Mouse (Mus musculus) E14TG2a.4 (cell line): ENCODE data around the gene Rpl9-ps6.

Source experiments
- H3K27me3 ChIP-seq: 2 replicates; pipeline ENCODE4 v1.6.1; 2014; ENCODE audit warnings: low read length, control low read depth; ENCODE audit not compliant: insufficient read depth
- H3K36me3 ChIP-seq: 2 replicates; pipeline ENCODE4 v1.6.1; 2014; ENCODE audit warnings: low read length, control low read depth; ENCODE audit not compliant: insufficient read depth
- H3K4me1 ChIP-seq: replicated peaks from 2 replicates; pipeline ENCODE4 v1.6.1; 2014; ENCODE audit warnings: low read depth, low read length, control low read depth
- H3K4me3 ChIP-seq: replicated peaks from 2 replicates; pipeline ENCODE4 v1.5.1; 2014; ENCODE audit warnings: mild to moderate bottlenecking, low read length
- H3K9me3 ChIP-seq: 2 replicates; pipeline ENCODE4 v1.6.1; 2014; ENCODE audit warnings: low read length, control low read depth
- CTCF ChIP-seq: conservative IDR thresholded peaks from 2 replicates; pipeline ENCODE4 v1.5.1; 2014; ENCODE audit warnings: low read length
- NANOG ChIP-seq: IDR thresholded peaks from 2 replicates; pipeline ENCODE4 v1.6.1; 2014; ENCODE audit warnings: borderline replicate concordance, low read length, mixed read lengths
- POU5F1 ChIP-seq: IDR thresholded peaks from 2 replicates; pipeline ENCODE4 v1.6.1; 2014; ENCODE audit warnings: low read length, borderline replicate concordance

Gene Rpl9-ps6

DNA sequence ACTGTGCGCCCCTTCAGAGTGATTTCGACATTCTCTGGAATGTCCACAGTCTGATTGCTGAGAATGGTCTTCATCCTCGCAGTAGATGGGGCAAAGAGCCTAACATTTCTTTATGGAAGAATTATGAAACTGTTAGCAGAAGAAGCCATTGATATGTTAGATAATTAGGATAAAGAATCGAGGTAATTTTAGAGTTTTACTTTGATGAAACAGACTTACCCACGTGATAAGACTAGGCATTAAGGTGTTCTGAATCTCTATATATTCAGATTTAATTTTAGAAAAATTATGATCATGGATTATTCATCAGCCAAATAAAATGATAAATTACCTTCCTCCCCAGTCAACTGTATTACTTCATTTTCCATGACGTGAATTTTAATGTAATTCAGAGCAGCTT lies at the start of gene Rpl9-ps6:
Gene Rpl9-ps6 (minus strand): TSS at position 101 of the 400 bp plus-strand sequence.
- H3K4me1 ChIP-seq, result no peaks in the 10 kb centered on the region
- no peaks in the 10 kb centered on the region for H3K9me3 ChIP-seq
- H3K27me3 ChIP-seq, result no peaks in the 10 kb centered on the region
- H3K4me3 ChIP-seq, result no peak within 1 kb of the TSS
- TF ChIP-seq NANOG (no peak), POU5F1 (no peak), CTCF (no peak)
- H3K36me3 ChIP-seq, result no peaks in the 10 kb centered on the region

DNA sequence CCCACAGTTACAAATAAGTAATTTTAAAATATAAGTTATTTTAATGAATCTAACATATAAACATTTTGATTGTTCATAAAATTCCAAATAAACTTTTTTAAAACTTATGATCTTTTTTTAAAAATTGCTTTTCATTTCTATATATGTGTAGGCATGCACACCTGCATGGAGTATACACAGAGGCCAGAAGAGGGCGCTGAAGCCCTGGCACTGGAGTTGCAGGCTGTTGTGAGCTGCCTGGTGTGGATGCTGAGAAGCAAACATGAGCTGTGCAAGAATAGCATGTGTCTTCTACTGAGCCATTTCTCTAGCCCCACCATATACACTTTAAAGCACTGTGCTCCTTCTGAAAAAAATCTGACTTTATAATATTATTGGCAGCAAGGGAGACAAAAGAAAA lies 46.1 kb upstream of the Rpl9-ps6 start:
- Histone ChIP-seq H3K4me3 (no peak overlapping the region), H3K9me3 (0 out of 2 replicates have a peak, but pooled peaks cover 4% of the 10 kb centered on the region)
- no peak for TF ChIP-seq POU5F1
- peak; percentile 47 for TF ChIP-seq CTCF

GRCm38 (mm10) chr19:32510962-32511361 lies 44.6 kb upstream of the Rpl9-ps6 start:
- Histone ChIP-seq H3K4me3 (no peak overlapping the region), H3K4me1 (peaks cover 11% of the 10 kb centered on the region), H3K9me3 (0 out of 2 replicates have a peak, but pooled peaks cover 4% of the 10 kb centered on the region), H3K36me3 (peaks cover 38% of the 10 kb centered on the region), H3K27me3 (no peaks in the 10 kb centered on the region)
- TF ChIP-seq NANOG, result no peak
- no peak for TF ChIP-seq CTCF
- TF ChIP-seq POU5F1, result no peak

More for the DNA sequence above, 46.1 kb upstream of the Rpl9-ps6 start:
- H3K36me3 ChIP-seq, result peaks cover 44% of the 10 kb centered on the region
- H3K27me3 ChIP-seq, result no peaks in the 10 kb centered on the region
- H3K4me1 ChIP-seq, result peaks cover 4% of the 10 kb centered on the region

- Histone ChIP-seq H3K36me3 (peaks cover 40% of the 10 kb centered on the region), H3K4me1 (peaks cover 11% of the 10 kb centered on the region), H3K4me3 (no peak overlapping the region), H3K27me3 (no peaks in the 10 kb centered on the region), H3K9me3 (0 out of 2 replicates have a peak, but pooled peaks cover 4% of the 10 kb centered on the region)
- no peak for TF ChIP-seq POU5F1
- TF ChIP-seq NANOG, result no peak
These were observed 43.9 kb upstream of the Rpl9-ps6 start for GRCm38 (mm10) chr19:32510267-32510666.

- Histone ChIP-seq H3K27me3 (no peaks in the 10 kb centered on the region), H3K9me3 (0 out of 2 replicates have a peak, but pooled peaks cover 4% of the 10 kb centered on the region), H3K36me3 (peaks cover 24% of the 10 kb centered on the region), H3K4me1 (peaks cover 11% of the 10 kb centered on the region), H3K4me3 (no peak overlapping the region)
- TF ChIP-seq NANOG, result no peak
- no peak for TF ChIP-seq CTCF
- no peak for TF ChIP-seq POU5F1
These were observed 41.1 kb upstream of the Rpl9-ps6 start for GRCm38 (mm10) chr19:32507526-32507925.

GRCm38 (mm10) chr19:32507100-32507499 lies 40.7 kb upstream of the Rpl9-ps6 start:
- peaks cover 24% of the 10 kb centered on the region for H3K36me3 ChIP-seq
- H3K4me3 ChIP-seq, result no peak overlapping the region
- no peak for TF ChIP-seq NANOG
- no peak for TF ChIP-seq POU5F1
- TF ChIP-seq CTCF, result no peak
- no peaks in the 10 kb centered on the region for H3K27me3 ChIP-seq
- H3K4me1 ChIP-seq, result peaks cover 11% of the 10 kb centered on the region
- 0 out of 2 replicates have a peak, but pooled peaks cover 2% of the 10 kb centered on the region for H3K9me3 ChIP-seq

- H3K9me3 ChIP-seq, result no peaks in the 10 kb centered on the region
- peaks cover 11% of the 10 kb centered on the region for H3K4me1 ChIP-seq
- H3K27me3 ChIP-seq, result no peaks in the 10 kb centered on the region
- TF ChIP-seq CTCF (no peak), POU5F1 (no peak), NANOG (no peak)
- H3K36me3 ChIP-seq, result peaks cover 24% of the 10 kb centered on the region
- no peak overlapping the region for H3K4me3 ChIP-seq
These were observed 40.1 kb upstream of the Rpl9-ps6 start for GRCm38 (mm10) chr19:32506514-32506913.

DNA sequence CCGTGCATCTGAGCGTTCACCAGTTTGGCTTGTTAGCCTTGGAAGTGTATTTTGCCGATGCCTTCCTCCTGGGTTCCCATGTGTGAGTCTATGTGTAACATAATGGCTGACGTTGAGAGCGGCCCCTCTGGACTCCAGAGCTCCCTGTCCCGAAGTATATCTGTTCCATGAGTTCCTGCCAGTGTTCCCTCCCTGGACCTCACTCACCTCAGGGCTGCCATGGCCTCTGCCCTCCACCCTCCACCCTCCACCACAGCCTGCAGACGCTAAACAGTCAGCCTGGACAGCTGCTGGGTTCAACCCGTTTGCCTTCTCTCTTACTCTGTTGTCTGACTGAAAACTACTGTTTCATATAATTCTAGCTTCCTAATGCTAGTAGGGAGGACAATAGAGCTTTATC lies 39.7 kb upstream of the Rpl9-ps6 start:
- Histone ChIP-seq H3K9me3 (no peaks in the 10 kb centered on the region), H3K27me3 (no peaks in the 10 kb centered on the region)
- TF ChIP-seq POU5F1, result no peak

DNA sequence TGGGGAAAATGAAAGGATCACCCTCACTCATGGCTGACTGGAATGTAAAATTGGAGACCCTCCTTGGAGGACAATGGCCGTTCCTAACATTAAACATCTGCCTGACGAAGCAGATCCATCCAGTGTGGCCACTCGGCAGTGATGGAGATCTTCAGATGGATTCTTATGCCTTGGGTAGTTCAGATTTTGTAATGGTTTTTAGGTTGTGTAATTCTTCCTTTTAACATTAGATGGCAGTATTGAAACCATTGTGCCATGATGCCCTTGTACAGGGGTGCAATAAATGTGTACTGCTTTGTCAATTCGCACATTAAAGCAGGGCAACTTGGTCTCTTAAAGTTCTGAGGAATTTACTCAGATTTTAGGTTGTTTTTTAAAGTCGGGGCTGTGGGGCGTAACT lies 35.0 kb upstream of the Rpl9-ps6 start:
- no peaks in the 10 kb centered on the region for H3K4me1 ChIP-seq

More for the DNA sequence above, 39.7 kb upstream of the Rpl9-ps6 start:
- Histone ChIP-seq H3K4me1 (peaks cover 11% of the 10 kb centered on the region), H3K36me3 (peaks cover 21% of the 10 kb centered on the region), H3K4me3 (no peak overlapping the region)

DNA sequence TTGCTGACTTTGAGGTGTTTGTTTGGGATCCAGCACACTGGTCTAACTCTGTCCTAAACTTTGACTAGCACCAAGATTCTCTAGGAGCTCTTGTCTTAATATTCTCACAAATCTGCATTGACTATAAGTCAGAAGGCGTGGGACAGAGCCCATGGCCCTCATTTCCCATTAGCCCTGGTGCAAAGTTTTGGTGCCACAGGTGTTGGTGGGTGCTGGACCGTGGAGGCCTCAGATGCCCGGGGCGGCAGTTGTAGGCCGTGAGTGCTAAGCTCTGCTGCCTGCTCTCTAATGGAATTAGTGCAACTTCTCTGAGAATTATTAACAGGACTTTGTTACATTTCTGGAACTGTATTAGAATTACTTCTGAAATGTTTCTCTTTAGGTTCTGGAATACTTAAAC lies 31.6 kb upstream of the Rpl9-ps6 start:
- Histone ChIP-seq H3K27me3 (no peaks in the 10 kb centered on the region), H3K36me3 (peaks cover 61% of the 10 kb centered on the region), H3K4me1 (peaks cover 13% of the 10 kb centered on the region), H3K4me3 (no peak overlapping the region), H3K9me3 (no peaks in the 10 kb centered on the region)
- TF ChIP-seq NANOG (no peak), CTCF (no peak), POU5F1 (no peak)

More for the DNA sequence above, 35.0 kb upstream of the Rpl9-ps6 start:
- Histone ChIP-seq H3K4me3 (no peak overlapping the region), H3K36me3 (peaks cover 46% of the 10 kb centered on the region), H3K9me3 (no peaks in the 10 kb centered on the region), H3K27me3 (no peaks in the 10 kb centered on the region)
- TF ChIP-seq CTCF, result peak; percentile 74
- TF ChIP-seq NANOG, result no peak
- TF ChIP-seq POU5F1, result no peak
